Mouse (Mus musculus): Measurements from ENCODE around the gene Ss18l1.

DNA sequence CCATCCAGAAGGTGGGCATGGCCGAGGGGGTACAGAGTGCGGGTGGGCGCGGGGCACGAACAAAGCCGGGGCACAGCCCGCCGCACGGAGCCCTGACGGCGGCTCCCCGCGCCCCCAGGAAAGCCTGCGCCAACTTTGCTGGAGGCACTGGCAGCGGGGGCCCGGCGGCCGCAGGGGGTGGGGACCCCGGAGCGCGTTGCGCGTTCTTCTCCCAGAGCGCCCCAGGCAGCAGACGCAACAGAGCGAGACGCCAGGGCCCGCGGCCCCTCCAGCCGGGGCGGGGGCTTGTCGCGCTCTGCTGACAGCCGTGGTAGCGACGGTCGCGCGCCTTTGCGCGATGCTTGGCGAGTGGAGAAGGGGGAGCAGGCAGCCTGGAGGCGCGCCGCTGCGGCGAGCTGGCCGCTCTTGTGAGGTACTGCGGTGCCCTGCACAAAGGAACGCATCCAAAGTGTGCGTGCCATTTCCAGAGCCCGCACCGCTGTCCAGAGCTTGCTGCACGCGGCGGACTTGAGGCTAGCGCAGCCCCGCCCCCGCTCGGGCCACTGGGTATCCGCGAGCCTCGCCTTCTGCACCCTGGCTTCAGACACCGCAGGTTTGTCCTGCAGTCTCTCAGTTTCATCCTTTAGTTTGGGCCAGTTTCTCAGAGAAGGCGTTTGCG, 678 bp downstream of the Ss18l1 start:
- TF ChIP-seq CTCF (IDR thresholded peaks at IDR 0.05; ENCODE audit: insufficient read depth, low read length): no peak
- no peak for TF ChIP-seq POLR2A (IDR thresholded peaks at IDR 0.05; ENCODE audit: borderline replicate concordance, extremely low read depth, low read depth, low read length)
